Mouse (Mus musculus) MEL (cell line): ENCODE measurements around the gene Golga4. TPM values are rescaled to one million over a fixed set of nuclear protein-coding genes. Genes with fewer than 3 reads are reported as not detected.

Experiments used
- DNase-seq: peaks from one replicate; pipeline ENCODE4 v3.0.0; 2011; ENCODE audit warnings: low read depth, low spot score
- H3K27ac ChIP-seq: 2 replicates; pipeline ENCODE4 v1.5.1; 2012; ENCODE audit warnings: low read depth, mild to moderate bottlenecking, control low read depth, low read length, moderate library complexity; ENCODE audit not compliant: control insufficient read depth
- H3K27me3 ChIP-seq, 2 experiments: fragments of 150-350 bp in 1 of 2; sonication (generic) in 1 of 2; 2 replicates each; pipeline ENCODE4 v1.6.1; 2012; ENCODE audit warnings: low read length in 2 of 2, mild to moderate bottlenecking in 2 of 2, improper control_type of control experiment in 1 of 2, moderate library complexity in 1 of 2; ENCODE audit not compliant: insufficient read depth in 2 of 2, control insufficient read depth in 1 of 2
- H3K36me3 ChIP-seq, 2 experiments: 2 replicates each; pipeline ENCODE4 v1.6.1; 2012 to 2014; ENCODE audit warnings: low read length in 2 of 2, improper control_type of control experiment in 1 of 2, inconsistent platforms in 1 of 2, mild to moderate bottlenecking in 1 of 2; ENCODE audit not compliant: insufficient read depth in 2 of 2, control insufficient read depth in 1 of 2
- H3K4me1 ChIP-seq, 2 experiments: fragments of 150-350 bp in 1 of 2; sonication (generic) in 1 of 2; 2 replicates each; pipeline ENCODE4 v1.6.1; 2012; ENCODE audit warnings: low read length in 2 of 2, improper control_type of control experiment in 1 of 2, mild to moderate bottlenecking in 1 of 2; ENCODE audit not compliant: insufficient read depth in 2 of 2, control insufficient read depth in 1 of 2
- H3K4me3 ChIP-seq, 2 experiments: fragments of 150-350 bp in 1 of 2; sonication (generic) in 1 of 2; 2 replicates each; pipeline ENCODE4 v1.5.1; 2012; ENCODE audit warnings: low read depth in 2 of 2, low read length in 2 of 2, mild to moderate bottlenecking in 2 of 2, moderate library complexity in 2 of 2, control low read depth in 1 of 2, improper control_type of control experiment in 1 of 2; ENCODE audit not compliant: control insufficient read depth in 1 of 2, insufficient read depth in 1 of 2
- H3K79me2 ChIP-seq: 2 replicates; pipeline ENCODE4 v1.6.1; 2012; ENCODE audit warnings: mild to moderate bottlenecking, low read length, moderate library complexity; ENCODE audit not compliant: control insufficient read depth, poor library complexity, insufficient read depth
- H3K9ac ChIP-seq: 2 replicates; pipeline ENCODE4 v1.6.1; 2012; ENCODE audit warnings: low read depth, mild to moderate bottlenecking, control low read depth, low read length, moderate library complexity; ENCODE audit not compliant: control insufficient read depth, poor library complexity, severe bottlenecking
- H3K9me3 ChIP-seq: fragments of 150-350 bp; sonication (generic); replicated peaks from 2 replicates; pipeline ENCODE4 v1.6.1; 2012; ENCODE audit warnings: mild to moderate bottlenecking, low read length, improper control_type of control experiment, moderate library complexity; ENCODE audit not compliant: insufficient read depth
- CHD2 ChIP-seq: IDR thresholded peaks from 2 replicates; pipeline ENCODE4 v1.6.1; 2011; ENCODE audit warnings: low read length, improper control_type of control experiment
- CTCF ChIP-seq, 3 experiments: IDR thresholded peaks in 2 of 3; conservative IDR thresholded peaks in 1 of 3; 2 replicates each; pipeline ENCODE4 v1.5.1; 2011 to 2012; ENCODE audit warnings: low read length in 3 of 3, low read depth in 2 of 3, mild to moderate bottlenecking in 2 of 3, improper control_type of control experiment in 1 of 3, inconsistent platforms in 1 of 3, mixed read lengths in 1 of 3, moderate library complexity in 1 of 3; ENCODE audit not compliant: control insufficient read depth in 1 of 3, insufficient read depth in 1 of 3, poor library complexity in 1 of 3, severe bottlenecking in 1 of 3
- EP300 ChIP-seq, 2 experiments: IDR thresholded peaks; 2 replicates each; pipeline ENCODE4 v1.6.1; 2011; ENCODE audit warnings: improper control_type of control experiment in 2 of 2, low read length in 2 of 2, low read depth in 1 of 2, mild to moderate bottlenecking in 1 of 2
- ETS1 ChIP-seq: IDR thresholded peaks from 2 replicates; pipeline ENCODE4 v1.6.1; 2012; ENCODE audit warnings: low read depth, mild to moderate bottlenecking, inconsistent platforms, low read length, improper control_type of control experiment, moderate library complexity
- GATA1 ChIP-seq: IDR thresholded peaks from 2 replicates; pipeline ENCODE4 v1.6.1; 2011; ENCODE audit warnings: low read depth, low read length, improper control_type of control experiment
- HCFC1 ChIP-seq: IDR thresholded peaks from 2 replicates; pipeline ENCODE4 v1.6.1; 2012; ENCODE audit warnings: low read depth, mild to moderate bottlenecking, inconsistent platforms, low read length, improper control_type of control experiment, moderate library complexity
- MXI1 ChIP-seq: IDR thresholded peaks from 2 replicates; pipeline ENCODE4 v1.6.1; 2011; ENCODE audit warnings: mild to moderate bottlenecking, low read depth, low read length, improper control_type of control experiment
- MYB ChIP-seq: IDR thresholded peaks from 2 replicates; pipeline ENCODE4 v1.6.1; 2011; ENCODE audit warnings: mild to moderate bottlenecking, low read depth, low read length, improper control_type of control experiment
- MYC ChIP-seq: IDR thresholded peaks from 2 replicates; pipeline ENCODE4 v1.6.1; 2011; ENCODE audit warnings: low read depth, mild to moderate bottlenecking, low read length, improper control_type of control experiment, moderate library complexity
- POLR2AphosphoS2 ChIP-seq: IDR thresholded peaks from 2 replicates; pipeline ENCODE4 v1.6.1; 2011; ENCODE audit warnings: low read length, improper control_type of control experiment
- POLR2AphosphoS5 ChIP-seq: IDR thresholded peaks from 2 replicates; pipeline ENCODE4 v1.6.1; 2012; ENCODE audit warnings: low read depth, borderline replicate concordance, mild to moderate bottlenecking, inconsistent platforms, low read length, moderate library complexity, mixed read lengths
- SMC3 ChIP-seq: IDR thresholded peaks from 2 replicates; pipeline ENCODE4 v1.6.1; 2011; ENCODE audit warnings: low read depth, low read length, improper control_type of control experiment
- TBP ChIP-seq: IDR thresholded peaks from 2 replicates; pipeline ENCODE4 v1.8.0; 2011; ENCODE audit warnings: low read depth, low read length, improper control_type of control experiment
- TCF12 ChIP-seq: IDR thresholded peaks from 2 replicates; pipeline ENCODE4 v1.6.1; 2014; ENCODE audit warnings: low read depth, mild to moderate bottlenecking, inconsistent platforms, low read length, improper control_type of control experiment, moderate library complexity
- USF2 ChIP-seq, 2 experiments: IDR thresholded peaks; 2 replicates each; pipeline ENCODE4 v1.6.1; 2011 to 2012; ENCODE audit warnings: improper control_type of control experiment in 2 of 2, low read length in 2 of 2, borderline replicate concordance in 1 of 2, inconsistent platforms in 1 of 2, low read depth in 1 of 2, mild to moderate bottlenecking in 1 of 2; ENCODE audit not compliant: insufficient read depth in 1 of 2
- polyA plus RNA-seq, 2 experiments: library from polyadenylated mRNA; stranded (reverse) in 1 of 2; unstranded in 1 of 2; fragments of >175 nt in 1 of 2; fragments of >200 nt in 1 of 2; gene quantifications; 2 replicates each; pipeline versions ENCODE4 v1.2.1 to v1.2.4; 2012; ENCODE audit warnings: low replicate concordance in 2 of 2, low read depth in 1 of 2; ENCODE audit not compliant: insufficient read length in 2 of 2, insufficient read depth in 1 of 2, missing spikeins in 1 of 2
- total RNA-seq: library from RNA; depleted of rRNA; stranded (reverse); fragments of 300-350 nt; gene quantifications from 2 replicates; pipeline ENCODE4 v1.2.3, GENCODE M21; 2012

The Golga4 gene
- total and polyA plus RNA-seq, 3 experiments = 29.8 to 465 (median 38.9) TPM

GRCm38 (mm10) chr9:118487636-118488035 is 18.4 kb upstream of the Golga4 start:
- no peaks in the 10 kb centered on the region for H3K79me2 ChIP-seq
- H3K9me3 ChIP-seq = no peaks in the 10 kb centered on the region
- TF ChIP-seq ETS1 (no peak), SMC3 (no peak), MXI1 (no peak), POLR2AphosphoS2 (no peak), EP300 (IDR thresholded peaks at IDR 0.05; ENCODE audit: low read depth in 1 of 2, low read length in 2 of 2) (no peak), CHD2 (no peak), HCFC1 (no peak), MYC (no peak), TBP (no peak), GATA1 (no peak), POLR2AphosphoS5 (no peak), MYB (no peak), TCF12 (no peak), USF2 (IDR thresholded peaks at IDR 0.05; ENCODE audit: borderline replicate concordance in 1 of 2, insufficient read depth in 1 of 2, low read depth in 1 of 2, low read length in 2 of 2) (no peak)
- no peak overlapping the region for H3K27ac ChIP-seq
- no peak overlapping the region for H3K9ac ChIP-seq
- H3K4me3 ChIP-seq = no peak overlapping the region
- H3K4me1 ChIP-seq = peaks cover 3 to 11% of the 10 kb centered on the region in 2 experiments
- no peaks in the 10 kb centered on the region for H3K27me3 ChIP-seq
- H3K36me3 ChIP-seq = peaks cover 0 to 4% of the 10 kb centered on the region in 2 experiments; a peak in 1 of 4 replicates
- no peak for DNase-seq

GRCm38 (mm10) chr9:118488138-118488895 is 17.8 kb upstream of the Golga4 start:
- Histone ChIP-seq H3K9ac (no peak overlapping the region), H3K27me3 (no peaks in the 10 kb centered on the region), H3K27ac (no peak overlapping the region), H3K9me3 (no peaks in the 10 kb centered on the region), H3K36me3 (peaks cover 0 to 4% of the 10 kb centered on the region in 2 experiments; a peak in 1 of 4 replicates), H3K4me1 (peaks cover 3 to 11% of the 10 kb centered on the region in 2 experiments), H3K4me3 (no peak overlapping the region), H3K79me2 (no peaks in the 10 kb centered on the region)
- TF ChIP-seq CTCF (IDR thresholded peaks at IDR 0.05 in 2 of 3, conservative IDR thresholded peaks at IDR 0.05 in 1 of 3; ENCODE audit: control insufficient read depth in 1 of 3, insufficient read depth in 1 of 3, low read depth in 2 of 3, low read length in 3 of 3, poor library complexity in 1 of 3, severe bottlenecking in 1 of 3) (peak in 1 of 3 experiments; percentile 7; a peak in 1 of 6 replicates), MYB (no peak)
- no peak for DNase-seq
